Mouse (Mus musculus) lung, embryonic 14.5 days (tissue): ENCODE measurements at regions not wholly inside any gene's neighbourhood (a gene's known extent, or its start where the extent isn't known, plus 50 kb on each side); places are given as distances from the start of the nearest gene placed in this dataset.

Experiments
- ATAC-seq: fragments of 200-750 bp; cut with Nextera tagmentation; 2 replicates; pipeline ENCODE4 v1.8.0; 2017; ENCODE audit warnings: mild to moderate bottlenecking, moderate TSS enrichment, moderate library complexity; ENCODE audit not compliant: insufficient read depth
- DNase-seq: peaks from one replicate; pipeline ENCODE4 v3.0.0-alpha.2; 2015
- H3K27ac ChIP-seq: fragments of 300-500 bp; sonication (generic); 2 replicates; pipeline ENCODE4 v1.5.1; 2014; ENCODE audit warnings: low read depth, mild to moderate bottlenecking, moderate library complexity
- H3K27me3 ChIP-seq: fragments of 300-500 bp; sonication (generic); 2 replicates; pipeline ENCODE4 v1.6.1; 2014; ENCODE audit warnings: low read length, control low read depth; ENCODE audit not compliant: insufficient read depth
- H3K36me3 ChIP-seq: fragments of 300-500 bp; sonication (generic); 2 replicates; pipeline ENCODE4 v1.6.1; 2014; ENCODE audit warnings: control low read depth; ENCODE audit not compliant: insufficient read depth
- H3K4me1 ChIP-seq: fragments of 300-500 bp; sonication (generic); 2 replicates; pipeline ENCODE4 v1.6.1; 2014; ENCODE audit warnings: antibody characterized with exemption, control low read depth; ENCODE audit not compliant: insufficient read depth
- H3K4me2 ChIP-seq: fragments of 300-500 bp; sonication (generic); 2 replicates; pipeline ENCODE4 v1.6.1; 2014; ENCODE audit warnings: mild to moderate bottlenecking
- H3K4me3 ChIP-seq: fragments of 300-500 bp; sonication (generic); 2 replicates; pipeline ENCODE4 v1.5.1; 2014; ENCODE audit warnings: low read depth, low read length
- H3K9ac ChIP-seq: fragments of 300-500 bp; sonication (generic); 2 replicates; pipeline ENCODE4 v1.6.1; 2014
- H3K9me3 ChIP-seq: fragments of 300-500 bp; sonication (generic); 2 replicates; pipeline ENCODE4 v1.6.1; 2016; ENCODE audit warnings: low read depth, low read length, control low read depth
- CTCF ChIP-seq: IDR thresholded peaks from 2 replicates; pipeline ENCODE4 v1.5.1; 2016; ENCODE audit warnings: antibody characterized with exemption, low read depth
- WGBS: fragments of 180-500 bp; shearing (Covaris S2); extraction: QIAGEN DNeasy Blood & Tissue Kit; methylation state at CpG from one replicate; pipeline ENCODE4 v1.1.7; 2014; 5-methylcytosine and 5-hydroxymethylcytosine counted together

- Histone ChIP-seq H3K4me1 (no peaks in the 10 kb centered on the region), H3K27ac (no peak overlapping the region), H3K9ac (no peak overlapping the region), H3K4me2 (no peak overlapping the region), H3K36me3 (no peaks in the 10 kb centered on the region), H3K27me3 (no peaks in the 10 kb centered on the region), H3K9me3 (no peaks in the 10 kb centered on the region), H3K4me3 (no peak overlapping the region)
- DNase-seq (no peak), ATAC-seq (no peak)
- no peak for TF ChIP-seq CTCF
Observed at GRCm38 (mm10) chr15:29199988-29200387, 972.4 kb upstream of the Ctnnd2 start.

DNA sequence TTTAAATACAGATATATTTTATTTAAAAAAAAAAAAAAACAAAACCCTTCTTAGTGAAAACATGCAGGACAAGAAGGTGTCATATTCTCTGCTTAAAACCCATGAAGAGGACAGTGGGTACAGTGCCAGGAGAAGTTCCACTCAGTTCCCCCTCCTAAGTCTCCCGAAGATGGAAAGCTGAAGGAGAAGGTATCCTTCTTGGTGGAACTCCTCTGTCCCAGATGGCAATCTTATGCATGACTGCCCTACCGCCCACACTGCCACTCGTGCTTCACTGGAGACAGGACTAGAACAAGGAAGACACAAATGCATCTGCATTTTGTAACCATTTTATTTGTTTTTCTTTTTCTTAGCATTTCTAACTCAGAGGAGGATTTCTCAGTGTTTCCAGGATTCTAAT, 948.7 kb upstream of the Ctnnd2 start:
- Histone ChIP-seq H3K27ac (no peak overlapping the region), H3K4me2 (no peak overlapping the region), H3K4me3 (no peak overlapping the region), H3K4me1 (no peaks in the 10 kb centered on the region), H3K9me3 (no peaks in the 10 kb centered on the region), H3K36me3 (no peaks in the 10 kb centered on the region), H3K9ac (no peak overlapping the region), H3K27me3 (no peaks in the 10 kb centered on the region)
- no peak for ATAC-seq
- no peak for DNase-seq
- TF ChIP-seq CTCF, result no peak
- WGBS, result 80% methylated on average over 3 of the region's 3 CpGs

GRCm38 (mm10) chr15:29226889-29227288, 945.5 kb upstream of the Ctnnd2 start:
- no peak overlapping the region for H3K27ac ChIP-seq
- no peak for ATAC-seq
- no peaks in the 10 kb centered on the region for H3K36me3 ChIP-seq
- no peak for DNase-seq
- H3K4me1 ChIP-seq, result no peaks in the 10 kb centered on the region
- no peak overlapping the region for H3K4me3 ChIP-seq
- H3K27me3 ChIP-seq, result no peaks in the 10 kb centered on the region
- TF ChIP-seq CTCF, result no peak
- no peak overlapping the region for H3K4me2 ChIP-seq
- no peak overlapping the region for H3K9ac ChIP-seq
- WGBS, result 74% methylated on average over 1 of the region's 1 CpGs
- no peaks in the 10 kb centered on the region for H3K9me3 ChIP-seq

- no peak overlapping the region for H3K9ac ChIP-seq
- H3K27me3 ChIP-seq, result no peaks in the 10 kb centered on the region
- no peaks in the 10 kb centered on the region for H3K4me1 ChIP-seq
- H3K4me2 ChIP-seq, result no peak overlapping the region
- TF ChIP-seq CTCF, result peak; percentile 36; the same call in 1 of the 2 replicates
- DNase-seq, result peak; percentile 2
- H3K27ac ChIP-seq, result no peak overlapping the region
- no peaks in the 10 kb centered on the region for H3K9me3 ChIP-seq
- ATAC-seq, result no peak
- H3K36me3 ChIP-seq, result no peaks in the 10 kb centered on the region
- no peak overlapping the region for H3K4me3 ChIP-seq
Observed at GRCm38 (mm10) chr15:29234635-29235034, 937.8 kb upstream of the Ctnnd2 start.

DNA sequence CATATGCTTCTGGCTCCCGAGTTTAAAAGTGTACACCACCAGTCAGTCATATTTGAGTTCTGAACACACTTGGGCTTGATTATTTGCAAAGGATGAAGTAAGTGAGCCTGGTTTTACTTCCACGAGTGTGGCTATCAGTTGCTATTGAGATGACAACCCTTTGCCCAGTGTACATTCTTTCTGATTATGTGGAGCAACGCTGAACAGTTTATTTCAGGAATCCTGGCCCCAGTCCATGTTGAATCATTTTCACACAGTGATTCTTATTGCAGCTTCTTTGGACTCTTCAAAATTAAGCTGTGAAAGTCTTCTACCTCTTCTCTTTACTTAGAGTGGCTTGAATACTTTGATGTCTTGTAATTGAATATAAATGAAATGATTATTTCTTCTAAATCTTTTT, 917.2 kb upstream of the Ctnnd2 start:
- no peak overlapping the region for H3K4me3 ChIP-seq
- H3K4me1 ChIP-seq, result no peaks in the 10 kb centered on the region
- 46% methylated on average over 3 of the region's 3 CpGs for WGBS
- DNase-seq (peak; percentile 4), ATAC-seq (no peak)
- no peak overlapping the region for H3K9ac ChIP-seq
- no peaks in the 10 kb centered on the region for H3K27me3 ChIP-seq
- H3K9me3 ChIP-seq, result no peaks in the 10 kb centered on the region
- TF ChIP-seq CTCF, result no peak
- H3K36me3 ChIP-seq, result no peaks in the 10 kb centered on the region
- no peak overlapping the region for H3K4me2 ChIP-seq
- H3K27ac ChIP-seq, result no peak overlapping the region

DNA sequence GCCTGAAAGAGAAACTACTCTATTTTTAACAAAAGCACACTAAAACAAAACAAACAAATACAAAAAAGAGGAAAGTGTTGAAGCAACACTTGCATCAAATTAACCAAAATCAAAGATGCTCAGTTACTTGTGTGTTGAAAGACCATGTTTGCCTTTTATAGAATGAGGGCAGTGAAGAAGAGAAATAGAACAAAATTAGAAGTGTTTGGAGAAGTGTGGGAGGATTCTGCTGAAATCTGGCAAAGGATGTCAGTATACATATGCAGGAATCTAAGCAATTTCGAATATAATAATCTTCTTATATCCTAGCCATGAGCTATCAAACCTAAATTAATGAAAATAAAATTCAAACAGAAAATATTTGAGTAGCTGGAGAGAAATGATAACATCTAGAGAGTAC, 905.6 kb upstream of the Ctnnd2 start:
- Histone ChIP-seq H3K27ac (no peak overlapping the region), H3K4me2 (no peak overlapping the region), H3K4me1 (no peaks in the 10 kb centered on the region), H3K9me3 (no peaks in the 10 kb centered on the region), H3K27me3 (no peaks in the 10 kb centered on the region), H3K4me3 (no peak overlapping the region), H3K36me3 (no peaks in the 10 kb centered on the region), H3K9ac (no peak overlapping the region)
- 43% methylated on average over 1 of the region's 1 CpGs for WGBS
- TF ChIP-seq CTCF, result no peak
- ATAC-seq (no peak), DNase-seq (no peak)

GRCm38 (mm10) chr15:29296454-29296853, 875.9 kb upstream of the Ctnnd2 start:
- Histone ChIP-seq H3K9ac (no peak overlapping the region), H3K27ac (no peak overlapping the region), H3K4me2 (no peak overlapping the region), H3K27me3 (no peaks in the 10 kb centered on the region), H3K4me3 (no peak overlapping the region), H3K9me3 (no peaks in the 10 kb centered on the region), H3K36me3 (no peaks in the 10 kb centered on the region), H3K4me1 (no peaks in the 10 kb centered on the region)
- DNase-seq, result no peak
- no peak for TF ChIP-seq CTCF
- 69% methylated on average over 2 of the region's 2 CpGs for WGBS
- no peak for ATAC-seq
